Comparison of ENCODE assay signal across 8 mouse cellular contexts in genomic region chr3:51417485-51417884, GRCm38 (mm10). TPM values are rescaled to one million over a fixed set of nuclear protein-coding genes. Genes with fewer than 3 reads are reported as not detected.
DNase-seq lines count a peak whose midpoint lies in the region; ATAC-seq and TF ChIP-seq lines count a peak whose summit lies in the region.

No protein-coding gene starts in this region.

- peaks cover 16% of the 10 kb centered on the region for H3K36me3 ChIP-seq in heart, adult 2 months (ENCODE audit: control insufficient read depth, insufficient read depth, low read length)
- no peaks in the 10 kb centered on the region for H3K36me3 ChIP-seq in forebrain, embryonic 15.5 days
- H3K36me3 ChIP-seq in liver, embryonic 16.5 days (ENCODE audit: control insufficient read depth, insufficient read depth), result no peaks in the 10 kb centered on the region

- TF ChIP-seq POLR2A in heart, adult 2 months (IDR thresholded peaks at IDR 0.05; ENCODE audit: insufficient read depth, low read depth, low read length), result no peak

- DNase-seq in heart, adult 2 months, result no peak
- DNase-seq in heart, postnatal 25 days (ENCODE audit: low spot score), result no peak
- peak; percentile 45 for DNase-seq in A20 (ENCODE audit: low read depth, low spot score)
- DNase-seq in ovary, postnatal 36 days (ENCODE audit: low spot score), result no peak
- no peak for DNase-seq in cerebellum, adult 11-12 months
- DNase-seq in gastrocnemius, adult 18-20 months (ENCODE audit: low spot score), result no peak

- peak overlapping the region; percentile 84 for H3K4me2 ChIP-seq in forebrain, embryonic 15.5 days (replicated peaks)
- peak overlapping the region; percentile 82 for H3K4me2 ChIP-seq in liver, embryonic 16.5 days (ENCODE audit: low read depth, low read length)

- intact Hi-C loops in heart, adult 2 months (cut with DNase I), result no loop called here
- intact Hi-C loops in heart, postnatal 25 days (cut with DNase I), result no loop called here

- peak overlapping the region; percentile 84; the same call in 1 of the 2 replicates for H3K27ac ChIP-seq in heart, adult 2 months
- H3K27ac ChIP-seq in forebrain, embryonic 15.5 days (replicated peaks), result no peak overlapping the region
- H3K27ac ChIP-seq in liver, embryonic 16.5 days (ENCODE audit: low read length), result no peak overlapping the region

- H3K27me3 ChIP-seq in heart, adult 2 months (ENCODE audit: control insufficient read depth, insufficient read depth, low read length), result no peaks in the 10 kb centered on the region
- no peaks in the 10 kb centered on the region for H3K27me3 ChIP-seq in forebrain, embryonic 15.5 days
- H3K27me3 ChIP-seq in liver, embryonic 16.5 days (ENCODE audit: control insufficient read depth, insufficient read depth, low read depth, low read length), result no peaks in the 10 kb centered on the region

- H3K9me3 ChIP-seq in forebrain, embryonic 15.5 days, result no peaks in the 10 kb centered on the region
- no peaks in the 10 kb centered on the region for H3K9me3 ChIP-seq in liver, embryonic 16.5 days (replicated peaks; ENCODE audit: control insufficient read depth, low read length)

- H3K9ac ChIP-seq in heart, adult 2 months (ENCODE audit: low read depth, low read length), result no peak overlapping the region
- H3K9ac ChIP-seq in forebrain, embryonic 15.5 days (replicated peaks), result no peak overlapping the region
- H3K9ac ChIP-seq in liver, embryonic 16.5 days (ENCODE audit: low read depth, low read length), result no peak overlapping the region; the same call in 1 of the 2 replicates

- TF ChIP-seq CTCF in heart, adult 2 months (IDR thresholded peaks at IDR 0.05), result no peak

- 43% methylated on average over 2 of the region's 2 CpGs for WGBS in heart, adult 2 months
- WGBS in forebrain, embryonic 15.5 days, result 48% methylated on average over 2 of the region's 2 CpGs
- 42% methylated on average over 2 of the region's 2 CpGs for WGBS in liver, embryonic 16.5 days (ENCODE audit: insufficient replicate concordance)

- no peak for ATAC-seq in forebrain, embryonic 15.5 days (replicated peaks)
- no peak for ATAC-seq in liver, embryonic 16.5 days (ENCODE audit: low read depth)

- no peak for TF ChIP-seq EP300 in heart, adult 2 months (IDR thresholded peaks at IDR 0.05; ENCODE audit: insufficient read depth, low read depth, low read length)

- peaks cover 11% of the 10 kb centered on the region for H3K4me1 ChIP-seq in heart, adult 2 months (ENCODE audit: control insufficient read depth, insufficient read depth, low read length)
- peaks cover 35% of the 10 kb centered on the region for H3K4me1 ChIP-seq in forebrain, embryonic 15.5 days
- H3K4me1 ChIP-seq in liver, embryonic 16.5 days (ENCODE audit: control insufficient read depth, low read depth, low read length), result peaks cover 26% of the 10 kb centered on the region

- peak overlapping the region; percentile 68 for H3K4me3 ChIP-seq in heart, adult 2 months
- peak overlapping the region; percentile 75 for H3K4me3 ChIP-seq in forebrain, embryonic 15.5 days
- peak overlapping the region; percentile 97 for H3K4me3 ChIP-seq in liver, embryonic 16.5 days (ENCODE audit: low read depth, low read length)

- peaks cover 8% of the 10 kb centered on the region for H3K79me2 ChIP-seq in heart, adult 2 months (replicated peaks; ENCODE audit: control insufficient read depth, insufficient read depth, low read length)

RNA-seq across cellular contexts. Expression of gene Naa15, which starts 2.5 kb away (rescaled TPM):
- 10 to 100 TPM; 45.9 to 55.0 TPM for total RNA-seq in heart, adult 2 months (2021)
- polyA plus RNA-seq in heart, adult 2 months (2012; rRNA removed), result 4.9 and 10.8 TPM in 2 replicates
- 10 to 100 TPM; 41.6 to 47.1 TPM for total RNA-seq in heart, postnatal 25 days (2021)
- polyA plus RNA-seq in forebrain, embryonic 15.5 days (2015; fragmentation: Nextera tagmentation; extraction: Ambion mirVana), result 56.5 and 65.6 TPM in 2 replicates
- 15.3 and 16.3 TPM in 2 replicates for polyA plus RNA-seq in liver, embryonic 16.5 days (2015; fragmentation: Nextera tagmentation; extraction: Ambion mirVana)
- 10 to 100 TPM; 40.4 to 47.5 TPM for total RNA-seq in gastrocnemius, adult 18-20 months (2021)

RNA-seq across cellular contexts. Expression of gene Ndufc1, which starts 8.7 kb away (rescaled TPM):
- 1,000 to 10,000 TPM; 1,555 to 1,819 TPM for total RNA-seq in heart, adult 2 months (2021)
- polyA plus RNA-seq in heart, adult 2 months (2012; rRNA removed), result 526 and 770 TPM in 2 replicates
- 1,000 to 10,000 TPM; 1,646 to 1,675 TPM for total RNA-seq in heart, postnatal 25 days (2021)
- polyA plus RNA-seq in forebrain, embryonic 15.5 days (2015; fragmentation: Nextera tagmentation; extraction: Ambion mirVana), result 732 and 752 TPM in 2 replicates
- 397 and 419 TPM in 2 replicates for polyA plus RNA-seq in liver, embryonic 16.5 days (2015; fragmentation: Nextera tagmentation; extraction: Ambion mirVana)
- total RNA-seq in gastrocnemius, adult 18-20 months (2021), result 1,000 to 10,000 TPM in 1 of 2 experiments, 100 to 1,000 TPM in 1; 945 to 1,002 TPM

RNA-seq across cellular contexts. Expression of gene Mgarp, which starts 20.9 kb away (rescaled TPM):
- under 1 TPM in 1 of 2 experiments, not detected in 1; 0.70 TPM for total RNA-seq in heart, adult 2 months (2021)
- polyA plus RNA-seq in heart, adult 2 months (2012; rRNA removed), result 0.12 and 0.41 TPM in 2 replicates
- under 1 TPM; 0.23 to 0.31 TPM for total RNA-seq in heart, postnatal 25 days (2021)
- polyA plus RNA-seq in forebrain, embryonic 15.5 days (2015; fragmentation: Nextera tagmentation; extraction: Ambion mirVana), result 0.50 and 0.60 TPM in 2 replicates
- polyA plus RNA-seq in liver, embryonic 16.5 days (2015; fragmentation: Nextera tagmentation; extraction: Ambion mirVana), result 3.0 TPM in 2 replicates
- under 1 TPM in 1 of 2 experiments, not detected in 1; 0.25 TPM for total RNA-seq in gastrocnemius, adult 18-20 months (2021)
